Mouse (Mus musculus) heart, postnatal 0 days (tissue): ENCODE results near the gene Coro1c. TPM values are rescaled to one million over a fixed set of nuclear protein-coding genes. Genes with fewer than 3 reads are reported as not detected.
A peak's percentile ranks its signal among the peaks of the same experiment; 100 is the strongest.

Experiments used
- ATAC-seq: fragments of 200-750 bp; cut with Nextera tagmentation; 2 replicates; pipeline ENCODE4 v1.8.0; 2017; ENCODE audit warnings: low read depth, moderate number of reproducible peaks, moderate library complexity; ENCODE audit not compliant: insufficient read depth
- DNase-seq: peaks from one replicate; pipeline ENCODE4 v3.0.0-alpha.2; 2016; ENCODE audit warnings: low spot score
- H3K27ac ChIP-seq: fragments of 300-500 bp; sonication (generic); 2 replicates; pipeline ENCODE4 v1.5.1; 2014; ENCODE audit warnings: low read depth, mild to moderate bottlenecking
- H3K27me3 ChIP-seq: fragments of 300-500 bp; sonication (generic); 2 replicates; pipeline ENCODE4 v1.6.1; 2014; ENCODE audit warnings: low read length, mixed read lengths; ENCODE audit not compliant: control insufficient read depth, insufficient read depth
- H3K36me3 ChIP-seq: fragments of 300-500 bp; sonication (generic); replicated peaks from 2 replicates; pipeline ENCODE4 v1.6.1; 2014; ENCODE audit warnings: low read length, mixed read lengths; ENCODE audit not compliant: control insufficient read depth, insufficient read depth
- H3K4me1 ChIP-seq: fragments of 300-500 bp; sonication (generic); 2 replicates; pipeline ENCODE4 v1.6.1; 2014; ENCODE audit warnings: antibody characterized with exemption; ENCODE audit not compliant: control insufficient read depth, insufficient read depth
- H3K4me2 ChIP-seq: fragments of 300-500 bp; sonication (generic); 2 replicates; pipeline ENCODE4 v1.6.1; 2014; ENCODE audit warnings: low read depth, mild to moderate bottlenecking, low read length, moderate library complexity
- H3K4me3 ChIP-seq: fragments of 300-500 bp; sonication (generic); 2 replicates; pipeline ENCODE4 v1.5.1; 2014; ENCODE audit warnings: low read depth, low read length
- H3K9ac ChIP-seq: fragments of 300-500 bp; sonication (generic); replicated peaks from 2 replicates; pipeline ENCODE4 v1.6.1; 2014; ENCODE audit warnings: low read depth, low read length, mixed read lengths
- H3K9me3 ChIP-seq: fragments of 300-500 bp; sonication (generic); replicated peaks from 2 replicates; pipeline ENCODE4 v1.6.1; 2016; ENCODE audit warnings: low read length; ENCODE audit not compliant: control insufficient read depth
- CTCF ChIP-seq: IDR thresholded peaks from 2 replicates; pipeline ENCODE4 v1.5.1; 2016; ENCODE audit warnings: antibody characterized with exemption, control low read depth, low read depth
- EP300 ChIP-seq: IDR thresholded peaks from 2 replicates; pipeline ENCODE4 v1.6.1; 2016; ENCODE audit warnings: antibody characterized with exemption, low read depth
- WGBS: fragments of 180-500 bp; shearing (Covaris S2); extraction: QIAGEN DNeasy Blood & Tissue Kit; methylation state at CpG from one replicate; pipeline ENCODE4 v1.1.7; 2014; 5-methylcytosine and 5-hydroxymethylcytosine counted together
- polyA plus RNA-seq: library from polyadenylated mRNA; unstranded; fragments of >200 nt; fragmentation: Nextera tagmentation; extraction: Ambion mirVana; gene quantifications from 2 replicates; pipeline ENCODE4 v1.2.1, GENCODE M21; 2015
- total RNA-seq: library from RNA; depleted of rRNA; stranded (reverse); fragments of >200 nt; gene quantifications from 2 replicates; pipeline ENCODE4 v1.2.3, GENCODE M21; 2014; ENCODE audit warnings: low replicate concordance

The Coro1c gene
- total and polyA plus RNA-seq, 2 experiments from 2014 or later = 46.6 to 78.2 TPM

DNA sequence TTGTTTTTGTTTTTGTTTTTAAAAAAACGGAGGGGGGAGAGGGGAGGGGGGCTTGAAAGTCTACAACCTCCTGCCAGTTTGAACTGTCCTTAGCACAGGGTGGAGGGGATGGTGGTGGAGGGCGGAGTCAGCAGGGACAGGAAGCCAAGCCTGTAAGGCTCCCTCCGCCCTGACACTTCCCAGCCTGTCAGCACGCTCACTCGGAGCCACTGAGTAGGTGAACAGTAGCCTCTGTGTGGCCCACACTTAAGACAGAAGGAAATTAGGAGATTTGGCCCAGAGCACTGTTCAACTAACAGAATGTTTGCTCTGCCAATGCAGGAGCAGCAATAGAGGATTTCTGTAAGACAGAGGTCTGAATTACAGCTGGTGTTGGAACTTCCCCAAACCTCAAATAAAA lies 49.6 kb downstream of the Coro1c start:
- Histone ChIP-seq H3K9ac (peak overlapping the region; percentile 28; the same call in 1 of the 2 replicates), H3K4me1 (peaks cover 44% of the 10 kb centered on the region), H3K27ac (peak overlapping the region; percentile 89), H3K4me3 (no peak overlapping the region), H3K36me3 (peaks cover 27% of the 10 kb centered on the region), H3K4me2 (peak overlapping the region; percentile 7; the same call in 1 of the 2 replicates), H3K9me3 (no peaks in the 10 kb centered on the region), H3K27me3 (no peaks in the 10 kb centered on the region)
- ATAC-seq (peak; percentile 47; the same call in 1 of the 2 replicates), DNase-seq (peak; percentile 76)
- TF ChIP-seq CTCF (no peak), EP300 (no peak)
- 6% methylated on average over 5 of the region's 5 CpGs for WGBS

DNA sequence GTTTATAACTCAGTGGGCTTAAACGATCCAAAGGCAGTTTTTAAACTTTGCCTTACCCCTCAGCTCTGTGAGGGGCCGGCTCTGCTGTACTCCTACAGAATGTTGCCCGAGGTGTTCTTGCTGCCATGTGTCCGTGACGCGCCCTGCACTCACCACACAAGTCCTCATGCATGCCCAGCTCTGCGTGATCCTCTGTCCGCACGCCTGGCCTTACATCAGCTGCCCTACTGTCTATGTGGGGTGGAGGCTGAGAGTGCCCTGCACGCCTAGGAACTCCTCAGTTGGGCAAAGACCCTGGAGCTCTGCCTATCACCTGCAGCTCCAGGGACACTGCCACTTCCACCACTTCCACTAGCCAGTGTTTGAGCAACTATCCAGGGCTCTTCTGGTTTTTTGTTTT lies 50.0 kb downstream of the Coro1c start:
- Histone ChIP-seq H3K36me3 (peaks cover 23% of the 10 kb centered on the region), H3K27ac (peak overlapping the region; percentile 89), H3K27me3 (no peaks in the 10 kb centered on the region), H3K9me3 (no peaks in the 10 kb centered on the region), H3K4me3 (no peak overlapping the region), H3K4me1 (peaks cover 44% of the 10 kb centered on the region), H3K4me2 (peak overlapping the region; percentile 19; the same call in 1 of the 2 replicates), H3K9ac (peak overlapping the region; percentile 28; the same call in 1 of the 2 replicates)
- ATAC-seq (no peak), DNase-seq (no peak)
- TF ChIP-seq CTCF = no peak
- TF ChIP-seq EP300 = no peak
- 52% methylated on average over 10 of the region's 10 CpGs for WGBS

DNA sequence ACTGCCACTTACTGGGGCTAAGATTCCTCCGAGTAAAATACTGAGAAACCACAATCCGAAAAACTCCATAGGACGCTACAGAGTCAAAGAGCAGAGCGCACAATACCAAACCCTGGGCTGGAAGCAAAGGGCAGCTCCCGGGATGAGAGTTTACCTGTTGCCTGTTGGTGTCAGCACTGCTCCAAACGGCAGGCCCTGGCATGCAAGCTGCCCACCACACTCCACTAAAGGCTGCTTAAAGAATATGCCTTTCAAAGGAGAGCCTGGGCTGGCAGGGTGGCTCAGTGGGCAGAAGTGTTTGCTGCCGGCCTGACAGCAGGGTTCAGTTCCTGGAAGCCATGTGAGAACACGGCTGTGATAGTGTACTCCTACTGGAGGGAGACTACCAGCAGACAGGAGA lies 50.9 kb downstream of the Coro1c start:
- Histone ChIP-seq H3K4me1 (peaks cover 44% of the 10 kb centered on the region), H3K4me2 (no peak overlapping the region), H3K9me3 (no peaks in the 10 kb centered on the region), H3K36me3 (peaks cover 14% of the 10 kb centered on the region), H3K27ac (peak overlapping the region; percentile 89), H3K4me3 (no peak overlapping the region), H3K27me3 (no peaks in the 10 kb centered on the region), H3K9ac (no peak overlapping the region; the same call in 1 of the 2 replicates)
- no peak for TF ChIP-seq EP300
- TF ChIP-seq CTCF = peak; percentile 39
- no peak for ATAC-seq
- 48% methylated on average over 8 of the region's 8 CpGs for WGBS
- peak; percentile 24 for DNase-seq

DNA sequence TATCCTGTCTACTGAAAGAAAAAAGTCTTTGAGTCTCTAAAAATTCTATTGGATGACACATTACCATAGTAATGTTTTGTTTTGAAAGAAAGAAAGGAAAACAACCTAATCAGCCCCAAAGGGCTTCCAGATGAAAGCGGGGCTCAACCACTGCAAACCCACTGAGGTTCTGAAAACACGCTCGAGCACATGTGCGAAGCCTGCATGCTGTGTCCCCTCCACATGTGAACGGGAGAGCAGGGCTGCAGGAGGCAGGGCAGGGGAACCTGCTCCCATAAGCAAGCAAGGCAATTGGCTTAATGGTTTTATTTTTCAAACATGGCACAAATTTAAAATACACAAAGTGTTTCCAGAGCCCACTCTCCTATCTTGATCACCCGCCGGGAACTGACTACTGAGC lies 51.9 kb downstream of the Coro1c start:
- peak overlapping the region; percentile 32; the same call in 1 of the 2 replicates for H3K9ac ChIP-seq
- H3K4me2 ChIP-seq = no peak overlapping the region
- TF ChIP-seq EP300 = no peak
- TF ChIP-seq CTCF = no peak
- ATAC-seq (no peak), DNase-seq (no peak)
- H3K27ac ChIP-seq = peak overlapping the region; percentile 89
- 59% methylated on average over 7 of the region's 7 CpGs for WGBS
- peaks cover 44% of the 10 kb centered on the region for H3K4me1 ChIP-seq
- no peaks in the 10 kb centered on the region for H3K9me3 ChIP-seq
- H3K36me3 ChIP-seq = peaks cover 22% of the 10 kb centered on the region
- H3K27me3 ChIP-seq = no peaks in the 10 kb centered on the region
- H3K4me3 ChIP-seq = no peak overlapping the region

DNA sequence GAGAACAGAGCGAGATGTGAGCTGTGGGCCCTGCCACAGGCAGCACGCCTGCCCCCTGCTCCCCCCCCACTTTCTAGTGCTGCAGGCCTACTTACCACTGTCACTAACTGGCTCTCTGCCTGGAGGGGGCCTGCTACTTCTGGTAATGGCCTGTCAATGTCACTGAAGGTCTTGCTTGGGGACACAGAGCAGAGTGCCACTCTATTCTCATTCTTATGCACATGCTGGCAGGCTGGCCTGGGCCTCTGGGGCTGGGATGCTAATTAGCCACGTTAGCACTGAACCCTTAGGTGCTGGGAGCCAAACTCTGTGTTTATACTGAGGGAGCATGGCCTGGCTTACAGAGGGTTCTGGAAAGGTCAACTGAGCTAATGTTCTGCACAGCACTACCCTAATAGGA lies 52.9 kb downstream of the Coro1c start:
- peaks cover 23% of the 10 kb centered on the region for H3K36me3 ChIP-seq
- H3K4me3 ChIP-seq = no peak overlapping the region
- DNase-seq (peak; percentile 91), ATAC-seq (peak; percentile 88)
- no peaks in the 10 kb centered on the region for H3K27me3 ChIP-seq
- no peaks in the 10 kb centered on the region for H3K9me3 ChIP-seq
- peak; percentile 11; the same call in 1 of the 2 replicates for TF ChIP-seq CTCF
- TF ChIP-seq EP300 = 0 out of 2 replicates have a peak, but pooled peaks have one; percentile 20
- 0 out of 2 replicates have a peak overlapping the region, but pooled peaks have one; percentile 8 for H3K9ac ChIP-seq
- H3K27ac ChIP-seq = peak overlapping the region; percentile 89
- WGBS = 38% methylated on average over 3 of the region's 3 CpGs
- no peak overlapping the region for H3K4me2 ChIP-seq
- H3K4me1 ChIP-seq = peaks cover 44% of the 10 kb centered on the region

DNA sequence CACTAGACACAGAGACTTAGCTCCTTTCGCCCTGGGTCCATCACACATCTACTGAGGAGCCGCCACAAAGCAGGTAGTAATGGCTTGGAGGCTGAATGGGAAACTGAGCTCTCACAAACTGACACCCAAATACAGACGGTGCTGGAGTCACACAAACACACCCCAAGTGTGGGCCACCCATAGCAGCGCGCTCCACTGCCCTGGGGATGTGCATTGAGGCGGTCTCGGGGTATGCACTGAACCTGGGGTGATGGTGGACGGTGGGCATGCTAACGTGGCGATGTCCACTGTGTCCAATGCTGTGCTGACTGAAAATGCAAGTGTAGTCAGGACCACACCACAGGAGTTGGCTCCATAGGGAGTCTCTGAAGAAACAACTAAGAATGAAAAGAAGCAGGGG lies 53.4 kb downstream of the Coro1c start:
- no peaks in the 10 kb centered on the region for H3K9me3 ChIP-seq
- DNase-seq (no peak), ATAC-seq (no peak)
- no peaks in the 10 kb centered on the region for H3K27me3 ChIP-seq
- peaks cover 28% of the 10 kb centered on the region for H3K36me3 ChIP-seq
- H3K4me3 ChIP-seq = no peak overlapping the region
- H3K4me2 ChIP-seq = no peak overlapping the region
- WGBS = 91% methylated on average over 10 of the region's 10 CpGs
- peak overlapping the region; percentile 89 for H3K27ac ChIP-seq
- no peak for TF ChIP-seq EP300
- TF ChIP-seq CTCF = no peak
- H3K4me1 ChIP-seq = peaks cover 44% of the 10 kb centered on the region
- H3K9ac ChIP-seq = no peak overlapping the region
